Mouse (Mus musculus): ENCODE results near the gene Vwa2.

The Vwa2 gene

GRCm38 (mm10) chr19:56873816-56874600, at the start of gene Vwa2:
TSS of gene Vwa2 (plus strand) at chr19:56874249.
- peak; percentile 33 for DNase-seq

GRCm38 (mm10) chr19:56826047-56826631, 47.9 kb upstream of the Vwa2 start, which contains the start of gene Tdrd1:
TSS of gene Tdrd1 (plus strand) at chr19:56826209.
- DNase-seq = no peak

- no peak for DNase-seq
Observed at GRCm38 (mm10) chr19:56828305-56828704, 45.7 kb upstream of the Vwa2 start.

- DNase-seq = no peak
Observed at GRCm38 (mm10) chr19:56829267-56829666, 44.8 kb upstream of the Vwa2 start.

- DNase-seq = no peak
Observed at GRCm38 (mm10) chr19:56830163-56830562, 43.9 kb upstream of the Vwa2 start.

GRCm38 (mm10) chr19:56835340-56835739, 38.7 kb upstream of the Vwa2 start:
- DNase-seq = no peak

GRCm38 (mm10) chr19:56838942-56839706, 34.9 kb upstream of the Vwa2 start:
- no peak for DNase-seq

- DNase-seq = no peak
Observed at GRCm38 (mm10) chr19:56842974-56843373, 31.1 kb upstream of the Vwa2 start.

GRCm38 (mm10) chr19:56852590-56852989, 21.5 kb upstream of the Vwa2 start:
- DNase-seq = no peak

- peak; percentile 36 for DNase-seq
Observed at GRCm38 (mm10) chr19:56856455-56856854, 17.6 kb upstream of the Vwa2 start.

- no peak for DNase-seq
Observed at GRCm38 (mm10) chr19:56867701-56868100, 6.3 kb upstream of the Vwa2 start.

- DNase-seq = no peak
Observed at GRCm38 (mm10) chr19:56874601-56875315, 709 bp downstream of the Vwa2 start.

GRCm38 (mm10) chr19:56877364-56877763, 3.3 kb downstream of the Vwa2 start:
- DNase-seq = no peak

- no peak for DNase-seq
Observed at GRCm38 (mm10) chr19:56887879-56888278, 13.8 kb downstream of the Vwa2 start.

- DNase-seq = no peak
Observed at GRCm38 (mm10) chr19:56888654-56889053, 14.6 kb downstream of the Vwa2 start.

GRCm38 (mm10) chr19:56891438-56891837, 17.4 kb downstream of the Vwa2 start:
- DNase-seq = no peak

- no peak for DNase-seq
Observed at GRCm38 (mm10) chr19:56892586-56892985, 18.5 kb downstream of the Vwa2 start.

- DNase-seq = no peak
Observed at GRCm38 (mm10) chr19:56893326-56893725, 19.3 kb downstream of the Vwa2 start.

GRCm38 (mm10) chr19:56897654-56898053, 23.6 kb downstream of the Vwa2 start:
- DNase-seq = no peak

- no peak for DNase-seq
Observed at GRCm38 (mm10) chr19:56904095-56904494, 30.0 kb downstream of the Vwa2 start.

- no peak for DNase-seq
Observed at GRCm38 (mm10) chr19:56905395-56905794, 31.3 kb downstream of the Vwa2 start.

- no peak for DNase-seq
Observed at GRCm38 (mm10) chr19:56907850-56908249, 33.8 kb downstream of the Vwa2 start.

All from lung, postnatal 10 days (tissue).